Mouse (Mus musculus) ovary, adult 18-20 months (tissue): ENCODE data around the gene Rorb.

ENCODE experiments used
- DNase-seq: peaks from one replicate; pipeline ENCODE4 v3.0.0; 2022; ENCODE audit warnings: low spot score, mixed read lengths

The Rorb gene

DNA sequence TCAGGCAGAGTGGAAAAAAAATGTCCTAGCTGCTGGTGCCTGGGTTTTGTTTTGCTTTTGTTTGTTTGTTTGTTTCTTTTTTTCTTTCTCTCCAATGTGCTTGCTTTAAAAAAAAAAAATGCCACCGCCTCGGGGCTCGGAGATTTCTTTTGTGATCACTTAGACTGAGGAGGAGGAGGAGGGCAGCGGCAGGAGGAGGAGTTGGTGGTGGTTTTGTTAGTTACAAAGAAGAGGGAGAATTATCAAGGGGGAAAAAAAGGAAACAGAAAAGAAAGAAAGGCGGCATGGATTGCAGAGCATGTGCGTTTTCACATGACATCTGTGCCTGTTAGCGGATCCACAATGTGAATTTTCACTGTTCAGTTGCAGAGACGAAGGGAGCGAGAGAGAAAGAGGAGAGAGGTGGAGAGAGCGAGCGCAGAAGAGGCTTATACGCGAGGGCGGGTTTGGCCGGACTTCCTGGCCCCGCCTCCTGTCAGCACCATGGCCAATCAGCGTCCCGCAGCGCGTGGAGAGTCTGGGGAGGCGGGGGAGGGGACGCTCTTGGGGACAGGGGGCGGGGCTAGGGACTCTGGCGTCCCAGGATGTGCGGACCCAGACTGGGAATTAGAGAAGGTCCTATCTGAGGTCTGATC is at the start of gene Rorb:
Gene Rorb, minus strand, starts transcription at position 404 of the 635 bp plus-strand sequence.
- peak; percentile 70 for DNase-seq

DNA sequence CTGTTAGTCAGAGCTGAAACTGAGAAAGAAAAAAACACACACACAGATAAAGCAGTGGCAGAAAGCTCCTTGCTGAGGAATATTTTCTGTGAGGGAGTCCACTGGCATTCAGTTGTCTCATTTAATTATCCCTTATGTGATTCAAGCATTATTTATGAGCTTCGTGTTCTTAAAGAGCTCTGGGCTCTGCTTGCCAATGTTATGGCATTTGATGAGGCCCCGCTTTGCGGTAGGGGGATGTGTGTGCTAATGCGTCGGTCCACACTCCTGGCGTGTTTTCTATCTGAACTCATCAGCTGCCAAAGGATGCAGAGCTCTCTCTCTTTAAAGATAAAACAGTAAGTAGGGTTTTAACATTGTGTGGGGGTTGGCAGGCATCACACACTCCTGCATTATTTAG is 37.9 kb upstream of the Rorb start:
- no peak for DNase-seq

DNA sequence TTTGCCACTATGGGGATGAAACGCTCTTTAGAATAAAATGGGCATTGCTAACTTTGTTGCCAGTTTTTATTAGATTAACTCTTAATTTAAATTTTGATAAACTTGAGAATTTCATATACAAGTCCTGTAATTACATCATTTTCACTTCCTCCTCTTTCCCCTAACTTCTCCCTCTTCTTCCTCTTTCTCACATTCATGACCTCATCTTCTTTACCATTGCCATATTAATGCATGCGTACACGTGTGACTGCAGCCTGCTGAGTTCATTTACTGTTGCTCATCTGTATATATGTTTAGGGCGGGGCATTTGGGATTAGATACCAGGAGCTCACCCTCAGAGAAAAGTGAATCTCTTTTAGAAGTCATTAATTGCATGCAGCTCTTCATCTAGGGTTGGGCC is 33.5 kb upstream of the Rorb start:
- no peak for DNase-seq

DNA sequence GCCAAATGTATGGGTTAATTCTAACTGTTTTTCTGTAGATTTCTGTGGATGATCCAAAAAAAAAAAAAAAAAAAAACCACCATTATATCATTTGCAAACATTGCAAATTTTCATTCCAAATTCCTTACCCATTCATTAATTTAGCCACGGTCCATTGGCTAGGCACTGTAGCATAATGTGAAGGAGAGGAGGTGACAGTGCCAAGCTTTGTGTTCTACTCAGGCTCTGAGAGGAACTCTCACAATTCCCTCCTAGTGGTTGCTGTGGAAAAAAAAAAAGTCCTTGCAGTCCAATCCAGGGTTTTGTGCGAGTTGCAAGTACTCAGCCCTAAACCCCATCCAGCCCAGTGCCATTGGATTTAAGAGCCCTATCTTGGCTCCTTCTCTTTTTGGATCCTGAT is 25.9 kb upstream of the Rorb start:
- DNase-seq: no peak

DNA sequence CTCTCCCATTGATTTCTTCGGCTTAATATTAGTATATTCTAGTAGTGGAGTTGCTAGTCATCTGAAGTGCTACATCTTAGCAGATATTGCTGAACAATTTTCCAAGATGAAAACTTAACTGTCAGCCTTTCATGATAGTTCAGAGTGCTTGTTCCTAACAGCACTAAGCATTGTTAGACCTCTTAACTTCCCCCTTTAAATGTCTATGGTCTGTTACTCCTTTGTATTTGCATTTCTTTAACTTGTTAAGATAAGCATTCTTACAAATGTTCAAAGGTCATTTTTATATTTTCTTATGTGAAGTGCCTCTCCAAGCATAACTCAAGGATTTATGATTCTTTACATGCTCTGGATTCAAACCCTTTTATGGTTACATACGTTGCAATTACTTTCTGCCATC is 24.8 kb upstream of the Rorb start:
- DNase-seq: no peak

GRCm38 (mm10) chr19:19122324-19122723 is 11.3 kb upstream of the Rorb start:
- no peak for DNase-seq

DNA sequence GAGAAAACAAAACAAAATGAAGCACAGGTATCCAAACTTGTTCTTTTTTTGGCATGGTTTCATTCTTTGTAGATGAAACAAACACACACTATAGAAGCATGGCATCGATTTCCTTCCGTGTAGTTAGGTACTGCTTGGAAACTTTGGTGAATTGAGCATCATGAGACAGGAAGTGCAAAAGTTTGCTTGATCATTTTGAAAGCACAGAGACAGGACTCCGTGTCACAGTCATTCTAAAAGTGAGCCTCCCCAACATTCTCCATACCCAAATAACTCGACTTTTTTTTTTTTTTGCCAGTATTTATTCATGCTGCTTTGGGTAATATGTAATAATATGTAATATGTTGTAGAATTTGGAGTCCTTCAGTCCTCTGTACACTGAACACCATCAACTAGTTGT is 1.2 kb upstream of the Rorb start:
- DNase-seq: no peak

DNA sequence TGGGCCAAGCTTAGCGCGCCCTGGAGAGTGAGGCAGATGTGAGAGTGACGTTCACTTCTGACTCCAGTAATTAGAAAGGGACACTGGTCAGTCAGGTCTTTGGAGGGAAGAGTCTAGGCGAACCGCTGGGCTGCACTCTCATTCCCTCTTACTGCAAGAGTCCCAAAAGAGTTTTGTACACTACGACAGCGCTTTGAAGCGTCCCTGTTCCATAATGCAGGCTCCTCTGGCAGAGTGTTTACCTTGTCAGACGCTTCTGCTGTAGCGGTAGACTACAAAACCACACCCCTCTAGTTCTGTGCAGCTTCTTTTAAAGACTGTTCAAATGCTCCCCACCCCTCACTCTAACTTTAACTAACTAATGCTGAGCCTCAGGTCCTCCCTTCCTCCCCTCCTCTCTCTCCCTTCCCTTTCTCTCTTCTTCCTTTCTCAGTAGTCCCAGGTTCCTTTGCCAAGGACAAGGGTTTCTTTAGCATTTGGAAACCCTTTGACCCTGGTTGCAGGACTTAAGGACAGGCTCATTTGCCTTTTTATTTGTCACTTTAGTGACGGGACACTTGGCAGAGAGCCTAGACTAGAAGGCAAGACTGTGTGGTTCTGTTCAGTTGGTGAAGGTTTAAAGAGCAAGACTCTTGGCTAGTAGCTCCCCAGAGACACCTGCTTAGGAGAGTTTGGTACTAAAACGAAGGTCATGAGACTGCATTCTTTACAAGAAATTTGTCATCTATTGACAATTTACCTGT is 603 bp upstream of the Rorb start:
- DNase-seq: no peak

DNA sequence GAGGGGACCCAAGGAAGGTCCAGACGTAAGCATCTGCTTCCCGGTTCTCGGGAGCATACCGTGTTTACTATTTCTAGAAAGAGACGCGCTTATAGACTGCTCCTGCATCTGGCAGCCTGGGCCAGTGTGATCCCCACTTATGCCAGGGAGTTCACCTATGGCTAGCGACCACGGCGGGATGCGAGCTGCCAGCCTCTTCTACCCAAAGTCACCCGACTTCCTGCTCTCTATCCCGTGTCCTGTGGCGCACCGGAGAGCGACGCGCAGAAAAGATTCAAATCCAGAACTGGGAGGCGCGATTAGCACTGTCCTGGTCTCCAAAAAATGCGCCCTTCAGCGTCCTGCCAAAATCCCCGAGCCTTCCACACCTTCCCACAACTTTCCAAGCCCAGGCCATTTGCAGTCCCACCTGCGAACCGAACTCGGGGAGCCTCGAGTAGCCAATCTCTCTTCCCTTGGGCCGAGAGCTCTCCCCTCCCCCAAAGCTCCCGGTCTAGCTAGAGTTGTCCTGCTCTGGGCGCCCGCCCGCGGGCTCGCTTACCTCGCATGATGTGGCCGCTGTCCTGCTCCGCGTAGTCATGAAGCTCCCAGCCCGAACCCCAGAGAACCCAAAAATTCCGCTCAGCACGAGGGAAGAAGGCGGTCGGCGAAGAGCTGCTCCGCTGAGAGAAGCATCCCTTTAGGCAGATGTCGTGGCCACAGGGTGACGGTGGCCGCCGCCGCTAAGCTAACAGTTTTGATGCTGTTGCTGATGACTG is 806 bp downstream of the Rorb start:
- DNase-seq: peak; percentile 3

- no peak for DNase-seq
Observed at GRCm38 (mm10) chr19:19108596-19109381, 2.2 kb downstream of the Rorb start.

GRCm38 (mm10) chr19:19104581-19104980 is 6.4 kb downstream of the Rorb start:
- no peak for DNase-seq

DNA sequence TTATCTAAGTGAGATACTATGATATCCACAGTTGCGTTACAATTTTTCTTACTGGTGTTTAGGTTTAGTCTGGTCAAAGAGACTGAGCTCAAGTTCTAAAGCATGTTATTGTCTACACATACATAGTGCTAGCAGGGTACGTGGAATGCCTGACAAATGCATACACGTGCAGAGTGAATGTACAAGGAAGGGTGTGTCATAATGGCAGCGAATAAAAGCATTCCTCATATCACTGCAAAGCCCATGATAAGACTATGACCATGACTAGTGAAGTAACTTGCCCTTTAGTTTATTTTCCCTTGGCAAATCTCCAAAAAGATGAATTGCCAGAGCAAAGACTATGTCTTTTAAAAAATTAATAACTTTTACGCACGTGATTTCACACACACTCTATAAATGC is 13.8 kb downstream of the Rorb start:
- no peak for DNase-seq

GRCm38 (mm10) chr19:19089427-19089826 is 21.6 kb downstream of the Rorb start:
- DNase-seq: no peak

DNA sequence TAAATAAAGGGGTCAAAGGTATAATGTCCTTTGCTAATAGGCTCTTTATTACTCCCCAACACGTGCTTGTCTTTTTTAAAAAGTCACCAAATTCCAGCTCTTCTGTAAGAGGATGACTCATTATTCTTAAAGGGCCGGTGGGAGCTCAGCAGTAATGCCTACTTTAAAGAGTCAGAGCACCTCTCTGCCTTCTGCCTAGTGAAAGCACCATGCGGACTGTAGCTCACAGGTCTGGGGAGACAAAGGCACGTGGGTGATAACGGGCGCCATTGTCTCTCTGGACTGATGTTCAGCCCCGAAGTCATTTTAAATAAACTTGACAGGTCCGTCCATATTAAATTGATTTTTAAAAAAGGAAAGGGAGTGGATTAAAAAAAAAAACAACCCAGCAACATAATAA is 33.1 kb downstream of the Rorb start:
- no peak for DNase-seq

- DNase-seq: no peak
Observed at GRCm38 (mm10) chr19:19074756-19075155, 36.2 kb downstream of the Rorb start.

GRCm38 (mm10) chr19:19058710-19059398 is 52.1 kb downstream of the Rorb start:
- no peak for DNase-seq

DNA sequence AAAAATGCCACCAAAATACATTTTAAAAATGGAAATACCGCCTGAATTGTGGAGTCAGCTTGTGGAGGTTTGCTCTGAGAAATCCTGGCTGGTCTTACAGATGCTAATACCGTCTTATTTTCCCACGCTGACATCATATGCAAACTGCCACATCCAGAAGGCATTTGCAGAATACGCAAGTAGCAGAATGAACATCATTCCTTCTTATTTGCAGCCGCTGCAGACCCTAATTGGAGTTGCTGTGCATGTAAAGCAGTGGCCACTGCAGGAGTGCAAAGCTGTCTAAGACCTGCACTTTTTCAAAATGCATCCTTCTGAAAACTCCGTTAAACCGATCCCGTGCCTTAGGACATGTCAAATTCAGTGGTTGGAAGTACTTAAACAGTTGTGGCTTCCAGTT is 52.8 kb downstream of the Rorb start:
- DNase-seq: no peak

- DNase-seq: no peak
Observed at GRCm38 (mm10) chr19:19043138-19043537, 67.9 kb downstream of the Rorb start.

- DNase-seq: no peak
Observed at GRCm38 (mm10) chr19:19040800-19041199, 70.2 kb downstream of the Rorb start.

- DNase-seq: no peak
Observed at GRCm38 (mm10) chr19:19034482-19035315, 76.3 kb downstream of the Rorb start.

GRCm38 (mm10) chr19:19033974-19034373 is 77.0 kb downstream of the Rorb start:
- no peak for DNase-seq
